Comparison of ENCODE assay signal across 7 mouse cellular contexts in the genomic region with DNA sequence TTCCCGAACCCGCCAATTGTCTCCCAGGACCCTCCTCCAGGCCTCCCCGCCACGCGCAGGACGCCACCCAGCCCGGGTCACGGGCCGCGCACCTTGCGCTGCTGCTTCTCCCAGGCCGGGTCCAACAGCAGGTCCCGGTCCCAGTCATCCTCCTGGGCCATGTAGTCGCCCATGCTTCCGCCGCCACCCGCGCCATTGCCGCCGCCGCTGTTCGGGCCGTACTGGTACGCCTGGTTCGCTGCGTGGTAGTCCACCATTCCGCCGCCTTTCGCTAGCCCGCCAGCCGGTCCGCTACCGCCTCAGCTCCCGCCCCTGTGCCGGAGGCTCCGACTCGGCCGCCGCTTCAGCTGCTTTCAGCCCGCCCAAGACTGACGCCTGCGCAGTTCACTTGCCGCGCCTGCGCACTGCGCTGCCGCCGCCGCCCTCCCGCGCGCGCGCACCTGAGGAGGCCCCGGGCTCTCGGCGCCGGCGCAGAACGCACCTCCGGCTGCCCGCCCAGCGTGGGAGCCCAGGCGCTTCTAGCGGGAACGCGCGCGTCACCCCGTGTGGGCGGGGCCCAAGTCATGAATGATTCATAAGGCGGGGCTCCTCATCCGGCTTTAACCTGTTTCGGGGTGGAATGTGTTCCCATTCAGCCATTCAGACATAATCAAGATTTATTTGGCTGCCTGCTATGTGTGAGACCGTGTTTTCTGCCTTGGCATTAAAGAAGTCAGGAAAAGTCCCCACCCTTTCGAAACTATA. TPM values are rescaled to one million over a fixed set of nuclear protein-coding genes. Genes with fewer than 3 reads are reported as not detected.
A peak's percentile ranks its signal among the peaks of the same experiment; 100 is the strongest.
DNase-seq lines count a peak whose midpoint lies in the region; ATAC-seq lines count a peak whose summit lies in the region.

Gene Actn4 (minus strand): TSS at position 414 of the 744 bp plus-strand sequence.

- DNase-seq in adrenal gland, adult 2 months, result peak; percentile 100
- peak; percentile 98 for DNase-seq in embryo, embryonic 11.5 days (ENCODE audit: low read depth, low spot score)
- DNase-seq in gastrocnemius, postnatal 4 days (ENCODE audit: low spot score in 2 of 2), result peak; percentile 98
- DNase-seq in left cerebral cortex, postnatal 36 days (ENCODE audit: low spot score in 2 of 2), result peak; percentile 99 to 100
- peak; percentile 100 for DNase-seq in midbrain, embryonic 11.5 days (ENCODE audit: low spot score, missing footprints)
- DNase-seq in skeletal muscle tissue, adult 2 months (ENCODE audit: low read depth, low spot score), result peak; percentile 97

- ATAC-seq in intestine, embryonic 16.5 days, result peak; percentile 89
- ATAC-seq in midbrain, embryonic 11.5 days (ENCODE audit: low FRiP score), result peak; percentile 92

- H3K4me3 ChIP-seq in intestine, embryonic 16.5 days (ENCODE audit: low read length), result peak within 1 kb of the TSS; percentile 99
- H3K4me3 ChIP-seq in midbrain, embryonic 11.5 days (ENCODE audit: low read depth, low read length), result peak within 1 kb of the TSS; percentile 99

- H3K4me2 ChIP-seq in intestine, embryonic 16.5 days (ENCODE audit: low read depth, low read length), result peak within 1 kb of the TSS; percentile 74
- H3K4me2 ChIP-seq in midbrain, embryonic 11.5 days, result peak within 1 kb of the TSS; percentile 65

- H3K9me3 ChIP-seq in intestine, embryonic 16.5 days (ENCODE audit: control insufficient read depth, low read length), result no peaks in the 10 kb centered on the region
- H3K9me3 ChIP-seq in midbrain, embryonic 11.5 days (ENCODE audit: control insufficient read depth, low read length), result no peaks in the 10 kb centered on the region

- H3K4me1 ChIP-seq in intestine, embryonic 16.5 days (ENCODE audit: control insufficient read depth, insufficient read depth, low read length), result peaks cover 27% of the 10 kb centered on the region
- H3K4me1 ChIP-seq in midbrain, embryonic 11.5 days (ENCODE audit: control insufficient read depth, insufficient read depth, low read length), result peaks cover 28% of the 10 kb centered on the region

- intact Hi-C loops in left cerebral cortex, postnatal 36 days (cut with DNase I), result loop anchor here (2.0 to 5.0 kb wide), 3 partner anchors 39 to 150 kb away; no protein-coding TSS in a partner anchor

- peak within 1 kb of the TSS; percentile 100 for H3K9ac ChIP-seq in intestine, embryonic 16.5 days (ENCODE audit: low read depth, low read length)
- H3K9ac ChIP-seq in midbrain, embryonic 11.5 days (ENCODE audit: low read length), result peak within 1 kb of the TSS; percentile 85

- no peaks in the 10 kb centered on the region for H3K27me3 ChIP-seq in intestine, embryonic 16.5 days (replicated peaks; ENCODE audit: control insufficient read depth, insufficient read depth, low read length)
- no peaks in the 10 kb centered on the region for H3K27me3 ChIP-seq in midbrain, embryonic 11.5 days (ENCODE audit: control insufficient read depth, insufficient read depth, low read length)

- under 1% methylated on average over 76 of the region's 76 CpGs for WGBS in intestine, embryonic 16.5 days
- under 1% methylated on average over 75 of the region's 76 CpGs for WGBS in midbrain, embryonic 11.5 days

- H3K27ac ChIP-seq in intestine, embryonic 16.5 days (ENCODE audit: low read length), result peak within 1 kb of the TSS; percentile 93
- H3K27ac ChIP-seq in midbrain, embryonic 11.5 days (ENCODE audit: low read depth, low read length), result peak within 1 kb of the TSS; percentile 15

- H3K36me3 ChIP-seq in intestine, embryonic 16.5 days (ENCODE audit: control insufficient read depth, insufficient read depth, low read length), result no peaks in the 10 kb centered on the region
- H3K36me3 ChIP-seq in midbrain, embryonic 11.5 days (ENCODE audit: control insufficient read depth, insufficient read depth, low read length), result no peaks in the 10 kb centered on the region

RNA-seq across cellular contexts. Expression of gene Actn4, which starts in this region (rescaled TPM):
- total RNA-seq in adrenal gland, adult 2 months (2021), result 100 to 1,000 TPM; 247 to 264 TPM
- 301 and 316 TPM in 2 replicates for polyA plus RNA-seq in adrenal gland, adult 2 months (2012; rRNA removed)
- 100 to 1,000 TPM; 133 to 160 TPM for total RNA-seq in gastrocnemius, postnatal 4 days (2021)
- 402 and 447 TPM in 2 replicates for polyA plus RNA-seq in intestine, embryonic 16.5 days (2015; fragmentation: Nextera tagmentation; extraction: Ambion mirVana)
- 100 to 1,000 TPM; 180 to 203 TPM for total RNA-seq in left cerebral cortex, postnatal 36 days (2021)
- 141 and 144 TPM in 2 replicates for polyA plus RNA-seq in midbrain, embryonic 11.5 days (2014; fragmentation: Nextera tagmentation; extraction: Ambion mirVana)

Comparison
In these comparisons a context has a peak if more than half of its experiments do, and no peak if none do; other contexts are left out.
1. Peak in every context shown above with its lines: DNase-seq, ATAC-seq, H3K4me3 ChIP-seq and H3K27ac ChIP-seq.